Mouse (Mus musculus) embryonic facial prominence, embryonic 13.5 days (tissue): ENCODE measurements at regions not wholly inside any gene's neighbourhood (a gene's known extent, or its start where the extent isn't known, plus 50 kb on each side); places are given as distances from the start of the nearest gene placed in this dataset.
A peak's percentile ranks its signal among the peaks of the same experiment; 100 is the strongest.

Source experiments
- ATAC-seq: fragments of 200-750 bp; cut with Nextera tagmentation; 2 replicates; pipeline ENCODE4 v1.8.0; 2017; ENCODE audit warnings: low read depth; ENCODE audit not compliant: insufficient number of reproducible peaks, insufficient read depth, low FRiP score, low TSS enrichment
- H3K27ac ChIP-seq: fragments of 300-500 bp; sonication (generic); 2 replicates; pipeline ENCODE4 v1.5.1; 2015; ENCODE audit warnings: moderate library complexity, mild to moderate bottlenecking, inconsistent platforms
- H3K27me3 ChIP-seq: fragments of 300-500 bp; sonication (generic); 2 replicates; pipeline ENCODE4 v1.6.1; 2015; ENCODE audit warnings: mild to moderate bottlenecking, inconsistent platforms
- H3K36me3 ChIP-seq: fragments of 300-500 bp; sonication (generic); 2 replicates; pipeline ENCODE4 v1.6.1; 2015; ENCODE audit warnings: mild to moderate bottlenecking, inconsistent platforms
- H3K4me1 ChIP-seq: fragments of 300-500 bp; sonication (generic); 2 replicates; pipeline ENCODE4 v1.6.1; 2015; ENCODE audit warnings: inconsistent platforms
- H3K4me2 ChIP-seq: fragments of 300-500 bp; sonication (generic); 2 replicates; pipeline ENCODE4 v1.6.1; 2015; ENCODE audit warnings: moderate library complexity, mild to moderate bottlenecking, inconsistent platforms
- H3K4me3 ChIP-seq: fragments of 300-500 bp; sonication (generic); 2 replicates; pipeline ENCODE4 v1.5.1; 2015; ENCODE audit warnings: mild to moderate bottlenecking, inconsistent platforms
- H3K9ac ChIP-seq: fragments of 300-500 bp; sonication (generic); 2 replicates; pipeline ENCODE4 v1.6.1; 2015; ENCODE audit warnings: mild to moderate bottlenecking, inconsistent platforms
- H3K9me3 ChIP-seq: fragments of 300-500 bp; sonication (generic); 2 replicates; pipeline ENCODE4 v1.6.1; 2016; ENCODE audit warnings: inconsistent platforms
- WGBS: fragments of 180-500 bp; shearing (Covaris S2); methylation state at CpG from one replicate; pipeline ENCODE4 v1.1.7; 2015; ENCODE audit warnings: mixed read lengths; 5-methylcytosine and 5-hydroxymethylcytosine counted together

DNA sequence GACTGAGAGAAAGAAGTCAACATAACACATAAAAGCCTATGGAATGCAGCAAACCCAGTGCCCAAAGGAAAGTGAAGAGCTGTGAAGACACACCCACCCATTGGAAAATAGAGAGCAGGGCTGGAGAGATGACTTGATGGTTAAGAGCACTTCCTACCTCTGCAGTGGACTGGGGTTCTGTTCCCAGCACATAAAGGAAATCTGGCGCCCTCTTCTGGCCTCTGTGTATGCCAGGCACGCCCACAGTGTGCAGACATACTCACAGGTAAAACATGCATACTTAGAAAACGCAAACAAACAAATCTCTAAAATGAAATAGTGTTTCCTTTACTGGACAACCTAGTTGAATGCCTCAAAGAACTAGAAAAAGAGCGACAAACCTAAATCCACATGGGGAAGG lies 440.4 kb downstream of the Fgf9 start:
- Histone ChIP-seq H3K9ac (no peak overlapping the region), H3K4me3 (no peak overlapping the region), H3K4me1 (no peaks in the 10 kb centered on the region), H3K9me3 (no peaks in the 10 kb centered on the region), H3K4me2 (no peak overlapping the region), H3K36me3 (no peaks in the 10 kb centered on the region), H3K27ac (no peak overlapping the region), H3K27me3 (no peaks in the 10 kb centered on the region)
- ATAC-seq: no peak
- WGBS: 76% methylated on average over 4 of the region's 4 CpGs

DNA sequence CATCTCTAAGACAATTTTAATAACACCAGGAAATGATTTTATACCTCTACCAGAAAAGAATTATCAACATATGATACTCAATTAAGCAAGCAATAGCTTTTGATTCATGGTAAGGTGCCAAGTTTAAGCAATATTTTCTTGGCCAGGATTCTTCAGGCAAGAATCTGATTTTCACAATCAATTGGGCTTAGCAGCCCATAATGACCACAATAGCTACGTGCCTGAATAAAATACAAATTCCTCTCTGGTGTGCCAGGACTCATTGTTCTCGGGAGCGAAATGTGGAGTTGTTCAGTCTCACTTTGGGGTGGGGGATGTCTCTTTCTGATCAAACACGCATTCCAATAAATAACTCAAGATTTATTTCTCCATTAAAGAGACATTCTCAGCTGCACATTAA lies 438.8 kb downstream of the Fgf9 start:
- H3K27me3 ChIP-seq: no peaks in the 10 kb centered on the region
- no peaks in the 10 kb centered on the region for H3K36me3 ChIP-seq
- no peak for ATAC-seq
- H3K27ac ChIP-seq: no peak overlapping the region
- H3K9ac ChIP-seq: no peak overlapping the region
- H3K9me3 ChIP-seq: no peaks in the 10 kb centered on the region
- no peak overlapping the region for H3K4me3 ChIP-seq
- 78% methylated on average over 4 of the region's 4 CpGs for WGBS
- H3K4me1 ChIP-seq: no peaks in the 10 kb centered on the region
- H3K4me2 ChIP-seq: no peak overlapping the region

DNA sequence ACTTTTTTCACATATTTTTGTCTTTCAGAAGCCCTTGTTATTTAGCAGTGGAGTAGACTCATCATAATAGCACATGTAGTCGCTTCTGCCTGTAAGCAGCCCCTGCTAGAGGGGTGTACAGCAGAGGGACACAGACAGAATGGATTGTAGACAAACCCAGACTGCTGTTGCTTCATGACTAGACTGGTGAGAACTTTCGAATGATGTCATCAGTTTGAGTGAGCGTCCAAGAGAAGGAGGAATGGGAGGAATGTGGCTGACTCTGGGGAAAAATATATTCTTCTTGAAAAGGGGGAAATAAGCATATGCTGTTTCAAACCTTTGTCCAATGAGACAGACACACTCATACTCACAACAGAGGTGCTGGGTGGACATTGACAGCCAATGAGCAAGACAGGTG lies 436.1 kb downstream of the Fgf9 start:
- no peak overlapping the region for H3K27ac ChIP-seq
- H3K36me3 ChIP-seq: no peaks in the 10 kb centered on the region
- 59% methylated on average over 3 of the region's 3 CpGs for WGBS
- no peak for ATAC-seq
- no peak overlapping the region for H3K4me2 ChIP-seq
- H3K27me3 ChIP-seq: no peaks in the 10 kb centered on the region
- no peaks in the 10 kb centered on the region for H3K9me3 ChIP-seq
- no peaks in the 10 kb centered on the region for H3K4me1 ChIP-seq
- no peak overlapping the region for H3K4me3 ChIP-seq
- H3K9ac ChIP-seq: no peak overlapping the region

DNA sequence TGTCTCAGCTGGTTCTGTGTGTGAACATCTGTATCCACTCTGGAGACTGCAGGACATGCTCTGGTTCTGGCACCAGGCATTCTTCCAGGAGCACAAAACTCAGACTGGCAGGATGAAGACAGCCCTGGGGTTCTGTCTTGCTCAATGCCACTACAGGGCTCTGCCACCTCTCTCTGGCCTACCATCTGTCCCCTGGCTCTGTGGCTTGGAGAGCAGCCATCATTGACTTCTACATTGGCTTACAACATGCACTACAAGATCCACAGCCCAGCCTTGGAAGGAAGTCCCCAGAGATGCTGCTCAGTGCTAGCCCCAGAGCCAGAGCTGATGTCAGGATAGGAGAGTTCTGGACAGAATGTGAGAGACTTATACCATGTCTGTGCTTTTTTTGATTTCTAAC lies 435.5 kb downstream of the Fgf9 start:
- no peak for ATAC-seq
- no peak overlapping the region for H3K4me2 ChIP-seq
- H3K9ac ChIP-seq: no peak overlapping the region
- no peaks in the 10 kb centered on the region for H3K4me1 ChIP-seq
- H3K9me3 ChIP-seq: no peaks in the 10 kb centered on the region
- no peaks in the 10 kb centered on the region for H3K27me3 ChIP-seq
- no peaks in the 10 kb centered on the region for H3K36me3 ChIP-seq
- H3K4me3 ChIP-seq: no peak overlapping the region
- H3K27ac ChIP-seq: no peak overlapping the region

DNA sequence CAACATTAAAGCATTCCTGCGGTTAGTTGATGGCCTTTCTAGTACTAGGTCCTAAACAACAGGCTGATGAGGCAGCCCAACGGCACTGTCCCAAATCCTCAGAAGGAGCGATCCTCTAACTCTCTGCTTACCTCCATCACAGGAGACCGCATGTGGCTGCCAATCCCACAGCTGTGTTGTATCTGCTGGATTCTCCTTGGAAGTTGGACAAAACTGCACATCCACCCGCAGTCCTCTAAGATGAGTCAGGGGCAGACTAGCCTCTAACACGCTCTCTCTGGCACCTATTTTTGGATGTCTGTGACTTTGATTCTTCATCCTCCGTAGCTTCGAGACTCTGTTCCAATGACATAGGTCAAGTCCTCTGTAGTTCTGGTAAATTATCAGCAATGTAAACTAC lies 432.5 kb downstream of the Fgf9 start:
- 86% methylated on average over 8 of the region's 8 CpGs for WGBS

DNA sequence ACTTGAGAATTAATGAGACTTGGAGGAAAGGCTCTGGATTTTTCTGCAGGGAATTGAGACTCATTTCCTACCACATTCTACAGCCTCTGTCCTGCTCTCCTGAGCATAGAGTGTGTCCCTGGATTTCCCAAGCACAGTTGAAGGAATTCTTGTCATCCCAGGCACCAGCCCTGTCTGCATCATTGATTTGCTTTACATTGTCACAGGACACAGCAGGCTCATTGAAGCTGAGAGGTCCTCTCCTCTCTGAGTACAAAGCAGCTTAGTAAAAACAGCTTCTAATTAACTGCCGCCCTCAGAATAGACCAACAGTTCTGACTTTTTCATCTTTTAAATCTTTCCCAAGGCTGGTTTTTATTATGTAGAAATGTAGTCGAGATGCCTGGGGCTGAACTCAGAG lies 429.7 kb downstream of the Fgf9 start:
- Histone ChIP-seq H3K36me3 (no peaks in the 10 kb centered on the region), H3K4me2 (peak overlapping the region; percentile 7; the same call in 1 of the 2 replicates), H3K4me3 (no peak overlapping the region), H3K4me1 (peaks cover 18% of the 10 kb centered on the region), H3K27ac (no peak overlapping the region), H3K9me3 (no peaks in the 10 kb centered on the region), H3K27me3 (no peaks in the 10 kb centered on the region), H3K9ac (no peak overlapping the region)
- WGBS: 6% methylated on average over 2 of the region's 2 CpGs
- no peak for ATAC-seq

More for the DNA sequence above, 432.5 kb downstream of the Fgf9 start:
- Histone ChIP-seq H3K4me1 (peaks cover 18% of the 10 kb centered on the region), H3K4me3 (no peak overlapping the region), H3K36me3 (no peaks in the 10 kb centered on the region), H3K27ac (no peak overlapping the region), H3K9me3 (no peaks in the 10 kb centered on the region), H3K9ac (no peak overlapping the region), H3K27me3 (no peaks in the 10 kb centered on the region), H3K4me2 (no peak overlapping the region)
- no peak for ATAC-seq

DNA sequence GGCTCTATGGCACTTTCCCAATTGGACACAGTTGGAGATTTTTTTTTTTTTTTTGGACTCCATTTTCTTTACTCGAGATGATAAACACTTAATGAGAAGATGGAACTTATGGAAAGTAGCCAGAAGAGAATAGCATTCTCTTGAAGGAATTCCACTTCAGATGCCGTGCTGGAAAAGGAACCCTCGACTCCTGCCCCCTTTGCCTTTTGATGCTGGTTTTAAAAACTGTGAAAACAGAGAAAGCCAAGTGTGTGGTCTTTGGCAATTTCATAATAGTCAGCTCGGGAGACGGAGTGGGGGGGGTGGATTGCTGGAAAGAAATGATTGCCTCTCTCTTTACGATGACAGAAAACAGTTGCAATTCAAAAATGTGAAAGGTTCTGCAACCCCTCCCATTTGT lies 429.2 kb downstream of the Fgf9 start:
- 20% methylated on average over 6 of the region's 6 CpGs for WGBS
- Histone ChIP-seq H3K9me3 (no peaks in the 10 kb centered on the region), H3K4me2 (peak overlapping the region; percentile 7; the same call in 1 of the 2 replicates), H3K9ac (no peak overlapping the region), H3K27ac (no peak overlapping the region), H3K4me3 (no peak overlapping the region), H3K36me3 (no peaks in the 10 kb centered on the region), H3K4me1 (peaks cover 18% of the 10 kb centered on the region), H3K27me3 (no peaks in the 10 kb centered on the region)
- no peak for ATAC-seq

DNA sequence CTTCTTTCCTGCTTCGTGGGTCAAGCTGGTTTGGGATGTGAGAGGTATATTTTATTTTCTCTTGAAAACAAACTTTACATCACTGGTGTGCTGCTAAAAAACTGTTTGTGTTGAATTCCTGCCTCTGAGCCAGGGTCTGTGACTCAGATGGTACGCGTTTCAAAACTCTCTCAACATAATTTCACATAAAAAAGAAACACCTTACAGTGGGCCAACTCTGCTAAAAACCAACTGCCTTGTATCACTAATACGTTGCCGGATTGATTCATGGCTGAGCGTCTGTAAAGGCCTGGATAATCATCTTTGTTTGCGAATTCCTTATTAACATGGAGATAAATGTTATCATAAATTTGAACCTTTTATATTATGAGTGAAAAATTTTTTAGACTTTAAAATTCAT lies 428.7 kb downstream of the Fgf9 start:
- 79% methylated on average over 7 of the region's 7 CpGs for WGBS
- ATAC-seq: no peak

DNA sequence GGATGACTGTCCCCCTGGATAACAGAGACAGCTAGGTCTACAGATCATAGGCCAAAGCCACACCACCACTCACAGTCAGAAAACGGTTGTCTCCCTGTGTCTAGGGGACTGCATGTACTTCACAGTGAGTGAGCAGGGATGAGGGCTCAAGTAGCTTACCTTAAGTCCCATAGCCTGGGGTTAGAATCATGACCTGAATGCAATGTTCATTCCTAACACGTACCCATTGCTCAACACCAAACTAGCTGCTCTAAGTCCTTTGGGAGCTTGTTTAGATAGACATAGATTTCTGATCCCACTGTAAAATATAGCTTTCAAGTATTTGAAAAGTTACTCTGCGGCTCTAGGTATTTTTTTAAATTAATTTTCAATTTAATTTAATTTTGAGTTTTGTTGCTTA lies 426.6 kb downstream of the Fgf9 start:
- 84% methylated on average over 3 of the region's 3 CpGs for WGBS
- H3K9me3 ChIP-seq: no peaks in the 10 kb centered on the region
- H3K27ac ChIP-seq: no peak overlapping the region
- no peak overlapping the region for H3K4me3 ChIP-seq
- ATAC-seq: no peak
- no peaks in the 10 kb centered on the region for H3K27me3 ChIP-seq
- H3K9ac ChIP-seq: no peak overlapping the region
- no peaks in the 10 kb centered on the region for H3K36me3 ChIP-seq
- peaks cover 18% of the 10 kb centered on the region for H3K4me1 ChIP-seq
- H3K4me2 ChIP-seq: no peak overlapping the region

More for the DNA sequence above, 428.7 kb downstream of the Fgf9 start:
- Histone ChIP-seq H3K4me3 (no peak overlapping the region), H3K27ac (no peak overlapping the region), H3K27me3 (no peaks in the 10 kb centered on the region), H3K9ac (no peak overlapping the region), H3K36me3 (no peaks in the 10 kb centered on the region), H3K9me3 (no peaks in the 10 kb centered on the region), H3K4me2 (no peak overlapping the region), H3K4me1 (peaks cover 18% of the 10 kb centered on the region)

DNA sequence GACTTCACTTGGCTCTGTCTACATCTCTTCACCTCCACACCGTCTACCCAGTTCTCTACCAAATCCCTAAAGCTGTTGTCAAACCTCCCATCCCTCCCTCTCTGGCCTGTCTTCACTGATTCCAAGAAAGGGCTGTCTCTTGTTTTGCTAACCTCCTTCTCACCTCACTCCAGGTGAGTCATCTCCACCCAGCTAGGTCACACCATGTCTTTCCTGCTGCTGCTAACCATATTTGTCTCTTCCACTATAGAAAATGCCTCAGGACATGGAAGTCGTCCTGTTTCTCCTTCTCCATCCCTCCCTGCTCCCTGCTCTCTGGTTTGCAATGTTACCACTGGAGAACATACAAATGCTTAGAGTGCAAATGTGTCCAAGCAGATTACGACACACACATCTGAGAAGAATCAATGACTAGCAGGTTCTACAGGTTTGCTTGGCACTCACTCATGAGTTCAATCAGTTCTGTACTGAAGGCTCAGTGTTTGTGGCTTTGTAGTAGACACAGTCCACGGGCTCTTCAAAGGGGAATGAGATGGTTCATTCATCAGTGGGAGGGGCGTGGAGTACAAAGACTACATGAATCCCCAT lies 424.1 kb downstream of the Fgf9 start:
- no peak overlapping the region for H3K9ac ChIP-seq
- no peak overlapping the region for H3K4me3 ChIP-seq
- WGBS: 64% methylated on average over 5 of the region's 5 CpGs
- H3K27ac ChIP-seq: no peak overlapping the region
- H3K4me1 ChIP-seq: peaks cover 9% of the 10 kb centered on the region
- H3K36me3 ChIP-seq: no peaks in the 10 kb centered on the region
- H3K9me3 ChIP-seq: no peaks in the 10 kb centered on the region
- no peak overlapping the region for H3K4me2 ChIP-seq
- ATAC-seq: no peak
- H3K27me3 ChIP-seq: no peaks in the 10 kb centered on the region

DNA sequence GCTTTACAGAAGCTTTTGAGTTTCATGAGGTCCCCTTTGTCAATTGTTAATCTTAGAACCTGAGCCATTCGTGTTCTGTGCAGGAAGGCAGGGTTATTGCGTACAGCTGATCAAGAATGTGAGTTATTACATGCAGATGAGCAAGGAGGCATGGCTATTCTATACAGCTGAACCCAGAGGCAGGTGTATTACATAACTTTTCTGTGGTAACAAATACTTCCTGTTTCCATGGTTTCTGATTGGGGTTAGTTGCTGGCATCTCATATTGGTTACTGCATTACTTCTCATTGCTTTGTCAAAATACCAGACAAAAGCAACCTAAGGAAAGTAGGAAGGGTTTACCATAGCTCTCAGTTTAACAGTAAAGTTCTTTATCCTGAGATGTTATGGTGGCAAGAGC lies 421.8 kb downstream of the Fgf9 start:
- Histone ChIP-seq H3K9ac (no peak overlapping the region), H3K36me3 (no peaks in the 10 kb centered on the region), H3K4me1 (0 out of 2 replicates have a peak, but pooled peaks cover 2% of the 10 kb centered on the region), H3K27ac (no peak overlapping the region), H3K4me3 (no peak overlapping the region), H3K9me3 (no peaks in the 10 kb centered on the region), H3K4me2 (no peak overlapping the region), H3K27me3 (no peaks in the 10 kb centered on the region)
- WGBS: 79% methylated on average over 2 of the region's 2 CpGs
- no peak for ATAC-seq

DNA sequence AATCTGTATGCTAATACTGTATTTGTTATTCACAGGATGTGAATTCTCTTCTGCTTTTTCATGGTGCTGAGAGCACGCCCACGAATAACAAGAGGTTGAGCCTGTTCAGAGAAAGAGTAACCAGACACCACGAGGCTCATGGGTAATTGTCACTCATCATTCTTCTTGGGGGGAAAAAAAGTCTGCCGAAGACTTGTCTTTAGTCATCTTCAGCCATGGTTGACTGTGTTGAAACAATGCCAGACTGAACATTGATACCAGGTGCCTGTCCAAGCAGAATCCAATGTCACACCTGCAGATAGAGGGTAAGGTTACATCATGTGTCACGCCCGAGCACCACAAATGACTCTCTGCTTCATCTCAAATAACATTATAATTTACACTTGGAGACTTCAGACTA lies 418.5 kb downstream of the Fgf9 start:
- no peak overlapping the region for H3K4me3 ChIP-seq
- no peaks in the 10 kb centered on the region for H3K27me3 ChIP-seq
- WGBS: 51% methylated on average over 6 of the region's 6 CpGs
- no peak overlapping the region for H3K9ac ChIP-seq
- H3K36me3 ChIP-seq: no peaks in the 10 kb centered on the region
- H3K9me3 ChIP-seq: no peaks in the 10 kb centered on the region
- no peak for ATAC-seq
- H3K4me2 ChIP-seq: no peak overlapping the region
- H3K27ac ChIP-seq: no peak overlapping the region
- 0 out of 2 replicates have a peak, but pooled peaks cover 2% of the 10 kb centered on the region for H3K4me1 ChIP-seq

DNA sequence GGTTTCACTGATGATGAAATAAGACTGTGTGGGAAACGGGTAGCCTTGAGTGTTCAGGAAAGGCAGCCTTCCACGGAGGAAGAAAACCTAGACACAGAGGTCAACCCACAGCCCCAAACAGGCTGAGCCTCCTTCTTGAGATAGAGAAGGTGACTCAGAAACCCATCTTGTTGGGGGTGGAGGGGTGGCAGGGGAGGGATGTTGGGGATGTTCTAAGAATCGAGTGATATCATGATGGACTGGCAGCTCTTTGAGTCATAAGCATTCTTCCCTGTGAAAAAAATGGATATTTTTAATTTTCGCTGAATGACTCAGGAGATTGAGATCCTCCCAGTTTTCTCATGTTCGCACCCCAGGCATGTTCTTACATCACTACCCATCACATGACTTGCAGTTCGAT lies 417.5 kb downstream of the Fgf9 start:
- Histone ChIP-seq H3K27ac (no peak overlapping the region), H3K4me1 (0 out of 2 replicates have a peak, but pooled peaks cover 2% of the 10 kb centered on the region), H3K4me3 (no peak overlapping the region), H3K4me2 (no peak overlapping the region), H3K36me3 (no peaks in the 10 kb centered on the region), H3K27me3 (no peaks in the 10 kb centered on the region), H3K9me3 (no peaks in the 10 kb centered on the region), H3K9ac (no peak overlapping the region)
- ATAC-seq: no peak
- WGBS: 84% methylated on average over 6 of the region's 6 CpGs
